Mouse (Mus musculus) ES-Bruce4 (cell line): ENCODE data around the gene Gpr25. TPM values are rescaled to one million over a fixed set of nuclear protein-coding genes. Genes with fewer than 3 reads are reported as not detected.
A peak's percentile ranks its signal among the peaks of the same experiment; 100 is the strongest.

Source experiments
- H3K27ac ChIP-seq: 2 replicates; pipeline ENCODE4 v1.5.1; 2012; ENCODE audit warnings: low read length, inconsistent platforms; ENCODE audit not compliant: insufficient read depth
- H3K27me3 ChIP-seq: 2 replicates; pipeline ENCODE4 v1.6.1; 2012; ENCODE audit warnings: mild to moderate bottlenecking, low read length, inconsistent platforms; ENCODE audit not compliant: control insufficient read depth, poor library complexity, insufficient read depth, severe bottlenecking
- H3K36me3 ChIP-seq: 2 replicates; pipeline ENCODE4 v1.6.1; 2012; ENCODE audit warnings: inconsistent platforms, mild to moderate bottlenecking, low read length, moderate library complexity; ENCODE audit not compliant: control insufficient read depth, poor library complexity, insufficient read depth, severe bottlenecking
- H3K4me1 ChIP-seq: one replicate; pipeline ENCODE4 v1.8.1; 2011; ENCODE audit warnings: low read length; ENCODE audit not compliant: control insufficient read depth, insufficient read depth
- H3K4me3 ChIP-seq: 2 replicates; pipeline ENCODE4 v1.5.1; 2011; ENCODE audit warnings: low read depth, mild to moderate bottlenecking, low read length
- H3K9ac ChIP-seq: 2 replicates; pipeline ENCODE4 v1.6.1; 2012; ENCODE audit warnings: low read depth, mild to moderate bottlenecking, inconsistent platforms; ENCODE audit not compliant: poor library complexity, severe bottlenecking
- H3K9me3 ChIP-seq: replicated peaks from 2 replicates; pipeline ENCODE4 v1.6.1; 2012; ENCODE audit warnings: mild to moderate bottlenecking, low read length, inconsistent platforms; ENCODE audit not compliant: control insufficient read depth, poor library complexity, insufficient read depth, severe bottlenecking
- CTCF ChIP-seq: IDR thresholded peaks from one replicate; pipeline ENCODE4 v1.8.1; 2011; ENCODE audit warnings: low read depth, low read length
- EP300 ChIP-seq: IDR thresholded peaks from 2 replicates; pipeline ENCODE4 v1.6.1; 2011; ENCODE audit warnings: low read depth, low read length; ENCODE audit not compliant: insufficient read depth
- POLR2A ChIP-seq: IDR thresholded peaks from one replicate; pipeline ENCODE4 v1.8.1; 2011; ENCODE audit warnings: low read length; ENCODE audit not compliant: insufficient read depth
- polyA plus RNA-seq: library from polyadenylated mRNA; stranded (reverse); fragments of >200 nt; gene quantifications from 2 replicates; pipeline ENCODE4 v1.2.4, GENCODE M21; 2011; ENCODE audit warnings: low read depth; ENCODE audit not compliant: missing spikeins, insufficient read depth, insufficient read length

The Gpr25 gene
- not detected in 2 replicates for polyA plus RNA-seq

DNA sequence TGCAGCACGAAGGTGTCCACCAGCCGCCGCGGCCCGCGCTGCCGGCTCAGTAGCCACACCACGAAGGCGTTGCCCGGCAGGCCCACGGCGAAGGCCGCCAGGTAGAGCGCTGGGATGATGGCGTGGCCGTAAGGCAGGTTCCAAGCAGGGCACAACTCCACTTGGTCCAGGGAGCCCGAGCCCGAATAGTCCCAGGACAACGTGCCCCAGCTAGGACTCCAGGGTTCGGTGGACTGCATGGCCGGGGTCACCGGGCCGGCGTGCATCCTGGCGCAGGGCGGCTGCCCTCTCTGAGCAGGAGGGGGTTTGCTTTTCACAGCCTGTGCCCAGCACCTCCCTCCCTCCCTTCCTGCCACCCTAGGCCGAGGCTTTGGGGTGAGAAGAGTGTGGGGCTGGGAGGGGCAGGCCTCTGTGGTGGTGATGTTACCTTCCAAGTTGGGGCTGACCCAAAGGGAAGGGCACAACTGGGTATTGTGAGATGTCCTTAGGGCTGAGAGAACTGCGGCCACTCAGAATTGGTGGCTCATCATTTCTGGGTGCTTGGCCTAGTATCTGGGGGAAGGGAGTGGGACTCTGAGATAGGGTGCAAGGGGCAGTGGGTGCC lies at the start of gene Gpr25:
Gene Gpr25 (minus strand): TSS at position 239 of the 604 bp plus-strand sequence.
- Histone ChIP-seq H3K4me3 (peak within 1 kb of the TSS; percentile 38), H3K9me3 (no peaks in the 10 kb centered on the region), H3K27ac (no peak within 1 kb of the TSS), H3K4me1 (no peaks in the 10 kb centered on the region), H3K9ac (peak within 1 kb of the TSS; percentile 61), H3K27me3 (peaks cover 10% of the 10 kb centered on the region), H3K36me3 (no peaks in the 10 kb centered on the region)
- TF ChIP-seq POLR2A (no peak), CTCF (no peak), EP300 (no peak)

DNA sequence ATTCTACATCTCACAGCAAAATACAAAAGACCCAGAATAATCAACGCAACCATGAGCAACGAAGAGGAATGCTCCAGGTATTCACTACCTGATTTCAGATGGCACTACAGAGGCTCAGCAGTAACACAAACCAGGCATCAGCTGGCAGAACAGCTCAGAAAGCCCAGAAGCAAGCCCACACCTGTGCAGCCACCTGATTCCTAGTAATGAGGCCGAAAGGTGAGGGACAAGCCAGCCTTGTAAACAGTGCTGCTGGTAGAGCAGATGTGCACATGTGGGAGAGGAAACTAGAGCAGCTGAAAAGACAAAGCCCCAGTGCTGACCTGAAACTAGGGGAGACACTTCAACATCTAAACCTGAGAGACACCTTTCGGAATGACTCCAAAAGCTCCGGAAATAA lies 48.5 kb upstream of the Gpr25 start:
- Histone ChIP-seq H3K9ac (no peak overlapping the region), H3K4me3 (no peak overlapping the region), H3K27ac (no peak overlapping the region), H3K27me3 (no peaks in the 10 kb centered on the region), H3K36me3 (no peaks in the 10 kb centered on the region), H3K4me1 (no peaks in the 10 kb centered on the region), H3K9me3 (0 out of 2 replicates have a peak, but pooled peaks cover 2% of the 10 kb centered on the region)
- no peak for TF ChIP-seq CTCF
- no peak for TF ChIP-seq EP300
- no peak for TF ChIP-seq POLR2A

GRCm38 (mm10) chr1:136306424-136306823 lies 45.8 kb upstream of the Gpr25 start:
- Histone ChIP-seq H3K4me1 (no peaks in the 10 kb centered on the region), H3K36me3 (0 out of 2 replicates have a peak, but pooled peaks cover 2% of the 10 kb centered on the region), H3K4me3 (no peak overlapping the region), H3K9ac (no peak overlapping the region), H3K27me3 (no peaks in the 10 kb centered on the region), H3K27ac (no peak overlapping the region), H3K9me3 (0 out of 2 replicates have a peak, but pooled peaks cover 2% of the 10 kb centered on the region)
- TF ChIP-seq CTCF (no peak), EP300 (no peak), POLR2A (no peak)

- Histone ChIP-seq H3K9ac (no peak overlapping the region), H3K4me3 (no peak overlapping the region), H3K27ac (no peak overlapping the region), H3K36me3 (no peaks in the 10 kb centered on the region), H3K4me1 (peaks cover 1% of the 10 kb centered on the region), H3K9me3 (no peaks in the 10 kb centered on the region), H3K27me3 (no peaks in the 10 kb centered on the region)
- TF ChIP-seq POLR2A (no peak), CTCF (no peak), EP300 (no peak)
Observed at GRCm38 (mm10) chr1:136293961-136294360, 33.3 kb upstream of the Gpr25 start.

- H3K36me3 ChIP-seq, result peaks cover 4% of the 10 kb centered on the region; the same call in 1 of the 2 replicates
Observed at GRCm38 (mm10) chr1:136289803-136290202, 29.1 kb upstream of the Gpr25 start.

GRCm38 (mm10) chr1:136277366-136277765 lies 16.7 kb upstream of the Gpr25 start:
- Histone ChIP-seq H3K4me1 (no peaks in the 10 kb centered on the region), H3K27ac (no peak overlapping the region), H3K4me3 (no peak overlapping the region), H3K9ac (no peak overlapping the region), H3K27me3 (no peaks in the 10 kb centered on the region), H3K9me3 (no peaks in the 10 kb centered on the region), H3K36me3 (peaks cover 25% of the 10 kb centered on the region)
- TF ChIP-seq POLR2A, result no peak
- no peak for TF ChIP-seq CTCF
- no peak for TF ChIP-seq EP300

More at GRCm38 (mm10) chr1:136289803-136290202, 29.1 kb upstream of the Gpr25 start:
- H3K9me3 ChIP-seq, result no peaks in the 10 kb centered on the region
- H3K27ac ChIP-seq, result no peak overlapping the region
- TF ChIP-seq EP300, result no peak
- no peak for TF ChIP-seq POLR2A
- no peak for TF ChIP-seq CTCF
- H3K4me3 ChIP-seq, result no peak overlapping the region
- no peak overlapping the region for H3K9ac ChIP-seq
- no peaks in the 10 kb centered on the region for H3K27me3 ChIP-seq
- peaks cover 1% of the 10 kb centered on the region for H3K4me1 ChIP-seq
